Mouse (Mus musculus): ENCODE data around the gene Sh3bp4.

DNA sequence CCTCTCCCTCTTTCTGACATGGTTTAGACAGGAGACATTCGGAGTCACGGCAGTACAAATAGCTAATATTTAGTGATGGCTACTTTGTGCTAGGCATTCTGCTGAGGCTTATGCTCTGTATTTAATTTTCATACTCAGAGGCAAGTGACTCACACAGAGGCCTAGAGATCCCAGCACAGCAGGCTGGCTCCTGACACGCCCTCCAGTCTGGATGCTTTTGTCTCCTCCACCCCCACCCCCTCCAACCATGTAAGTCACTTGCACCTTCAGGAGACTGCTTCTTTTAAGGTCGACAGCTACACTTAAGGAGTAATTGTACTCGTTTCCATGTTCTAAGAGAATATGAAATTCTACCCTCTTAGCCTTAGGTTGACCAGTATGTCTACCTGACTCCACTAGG lies 1.4 kb upstream of the Sh3bp4 start:
- no peak for TF ChIP-seq CHD2 (IDR thresholded peaks at IDR 0.05; ENCODE audit: low read length)
- TF ChIP-seq MAX (IDR thresholded peaks at IDR 0.05; ENCODE audit: low read length) = no peak
- no peak for TF ChIP-seq CTCF (conservative IDR thresholded peaks at IDR 0.05 in 1 of 2, IDR thresholded peaks at IDR 0.05 in 1 of 2; ENCODE audit: low read depth in 2 of 2, low read length in 2 of 2)
- TF ChIP-seq ZC3H11A (IDR thresholded peaks at IDR 0.05; ENCODE audit: low read depth, low read length) = no peak
- TF ChIP-seq MAZ (IDR thresholded peaks at IDR 0.05; ENCODE audit: low read depth, low read length) = no peak
- no peak for TF ChIP-seq ZKSCAN1 (IDR thresholded peaks at IDR 0.05; ENCODE audit: borderline replicate concordance, low read depth, low read length)
- TF ChIP-seq BHLHE40 (IDR thresholded peaks at IDR 0.05; ENCODE audit: low read depth, low read length) = no peak
- TF ChIP-seq UBTF (IDR thresholded peaks at IDR 0.05; ENCODE audit: low read depth, low read length) = no peak
- no peak for TF ChIP-seq EP300 (IDR thresholded peaks at IDR 0.05; ENCODE audit: low read length)
- no peak for TF ChIP-seq ETS1 (conservative IDR thresholded peaks at IDR 0.05; ENCODE audit: low read depth, low read length)
- no peak for TF ChIP-seq ZNF384 (IDR thresholded peaks at IDR 0.05; ENCODE audit: low read depth, low read length)
